Mouse (Mus musculus): ENCODE data around the gene Vmn1r51. TPM values are rescaled to one million over a fixed set of nuclear protein-coding genes. Genes with fewer than 3 reads are reported as not detected.
"Not testable (repeated sequence)": the region's sequence is repeated elsewhere in the genome, so short reads cannot be mapped to it uniquely, and the experiment has no call there.

Vmn1r51 gene
- total RNA-seq (2022) = not detected

DNA sequence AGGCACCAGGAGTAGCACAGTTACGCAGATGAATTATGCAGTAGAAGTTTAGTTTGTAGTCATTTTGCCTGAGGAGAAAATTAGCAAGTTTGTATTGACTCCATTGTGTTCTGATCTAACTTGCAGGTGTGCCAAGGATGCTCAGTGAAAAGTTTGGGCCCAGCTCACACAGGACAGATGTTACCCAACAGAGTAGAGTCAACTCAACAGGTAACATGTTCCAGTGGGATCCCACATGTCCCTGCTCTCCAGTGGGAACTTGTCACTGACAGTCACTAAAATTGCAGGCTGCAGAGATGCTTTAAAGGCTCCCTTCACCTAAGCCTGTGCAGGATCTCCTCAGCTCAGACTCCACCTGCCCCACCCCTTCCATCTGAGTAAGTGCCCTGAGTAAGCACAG is at the start of gene Vmn1r51:
Gene Vmn1r51, plus strand, starts transcription at position 301 of the 400 bp plus-strand sequence.
- not testable (repeated sequence) for DNase-seq (ENCODE audit: low spot score in 2 of 2)

- DNase-seq (ENCODE audit: low spot score in 2 of 2) = no peak
These were observed 44.0 kb upstream of the Vmn1r51 start, which contains the start of gene Vmn1r49 for GRCm38 (mm10) chr6:90078406-90078805. Gene Vmn1r49 (minus strand): TSS chr6:90078506.

- no peak for DNase-seq (ENCODE audit: low spot score in 2 of 2)
These were observed 21.8 kb upstream of the Vmn1r51 start for GRCm38 (mm10) chr6:90100566-90100965.

- no peak for DNase-seq (ENCODE audit: low spot score in 2 of 2)
These were observed 21.3 kb upstream of the Vmn1r51 start, which contains the start of gene Vmn1r50 for GRCm38 (mm10) chr6:90101130-90101529. Gene Vmn1r50 (plus strand): TSS chr6:90101430.

- DNase-seq (ENCODE audit: low spot score in 2 of 2) = no peak
These were observed 37.7 kb downstream of the Vmn1r51 start for GRCm38 (mm10) chr6:90160139-90160538.

- DNase-seq (ENCODE audit: low spot score in 2 of 2) = no peak
These were observed 52.1 kb downstream of the Vmn1r51 start, which contains the start of gene Vmn1r52 for GRCm38 (mm10) chr6:90174508-90174907. Gene Vmn1r52 (plus strand): TSS chr6:90174808.

Other genes with a start within 250 kb of the Vmn1r51 start
- not detected for gene Vmn1r42, start 246.2 kb upstream of the Vmn1r51 start, total RNA-seq (2022)
- gene Vmn1r43, start 246.2 kb upstream of the Vmn1r51 start, total RNA-seq (2022) = not detected
- gene Vmn1r44, start 238.9 kb upstream of the Vmn1r51 start, total RNA-seq (2022) = not detected
- not detected for gene Vmn1r45, start 182.0 kb upstream of the Vmn1r51 start, total RNA-seq (2022)
- gene Vmn1r46, start 153.3 kb upstream of the Vmn1r51 start, total RNA-seq (2022) = not detected
- gene Vmn1r47, start 106.4 kb upstream of the Vmn1r51 start, total RNA-seq (2022) = not detected
- gene Vmn1r48, start 85.8 kb upstream of the Vmn1r51 start, total RNA-seq (2022) = not detected
- gene Vmn1r49, start 44.1 kb upstream of the Vmn1r51 start, total RNA-seq (2022) = not detected
- gene Vmn1r50, start 21.2 kb upstream of the Vmn1r51 start, total RNA-seq (2022) = not detected
- not detected for gene Vmn1r52, start 52.2 kb downstream of the Vmn1r51 start, total RNA-seq (2022)
- not detected for gene V1ra8, start 80.2 kb downstream of the Vmn1r51 start, total RNA-seq (2022)
- not detected for gene Vmn1r53, start 101.8 kb downstream of the Vmn1r51 start, total RNA-seq (2022)
- not detected for gene Vmn1r54, start 123.7 kb downstream of the Vmn1r51 start, total RNA-seq (2022)
- gene BC048671, start 178.6 kb downstream of the Vmn1r51 start, total RNA-seq (2022) = not detected
- not detected for gene Chst13, start 202.6 kb downstream of the Vmn1r51 start, total RNA-seq (2022)
- gene Uroc1, start 210.7 kb downstream of the Vmn1r51 start, total RNA-seq (2022) = not detected
- 10 to 100 TPM; 27.3 to 31.8 (median 30.4) TPM for gene Zxdc, start 246.9 kb downstream of the Vmn1r51 start, total RNA-seq (2022)